In the genomic region with DNA sequence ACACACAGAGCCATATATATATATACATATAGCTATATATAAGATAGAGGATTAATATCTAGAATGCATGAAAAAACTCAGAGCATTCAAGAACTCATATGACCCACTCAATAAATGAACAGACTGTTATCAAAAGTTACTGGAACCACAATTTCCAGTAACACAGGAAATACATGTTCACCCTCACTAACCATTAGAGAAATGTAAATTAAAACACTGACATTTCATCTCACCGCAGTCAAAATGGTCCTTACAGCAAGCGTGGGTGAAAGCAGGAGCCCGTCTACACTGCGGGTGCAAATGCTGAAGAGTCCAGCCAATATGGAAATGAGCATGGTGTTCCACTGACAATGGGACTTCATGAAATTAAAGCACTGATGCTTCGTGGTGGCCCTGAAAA, we compare ENCODE assay signal across 23 mouse cellular contexts. TPM values are rescaled to one million over a fixed set of nuclear protein-coding genes. Genes with fewer than 3 reads are reported as not detected.
"Had no signal": no experiment of that assay in that cellular context is flagged by ENCODE, and none has a peak within 500 bp of the region (broad histone marks: within the 10 kb centered on the region; RNA-seq: fewer than 3 reads in every experiment).

No protein-coding gene starts in this region.

- DNase-seq: kidney, adult 2 months; kidney, postnatal 25 days; layer of hippocampus, adult 9-11 months; liver, embryonic 13.5 days; lung, embryonic 14.5 days; thymus, postnatal 25 days had no signal

- H3K4me1 ChIP-seq: liver, embryonic 13.5 days; midbrain, embryonic 13.5 days; stomach, embryonic 15.5 days had no signal

- H3K4me3 ChIP-seq: layer of hippocampus, adult 2 months; left cerebral cortex, adult 2 months; liver, embryonic 13.5 days; megakaryocyte, embryonic 14.5 days; midbrain, embryonic 10.5 days; midbrain, embryonic 13.5 days; stomach, embryonic 15.5 days had no signal

- H3K9ac ChIP-seq: liver, embryonic 13.5 days; lung, embryonic 14.5 days; midbrain, embryonic 13.5 days; stomach, embryonic 15.5 days had no signal

- H3K36me3 ChIP-seq: liver, embryonic 13.5 days; midbrain, embryonic 10.5 days; midbrain, embryonic 13.5 days; stomach, embryonic 15.5 days had no signal

- ATAC-seq: lung, postnatal 0 days; midbrain, embryonic 13.5 days had no signal

- H3K27ac ChIP-seq: kidney, postnatal 0 days; layer of hippocampus, adult 2 months; left cerebral cortex, adult 2 months; liver, embryonic 13.5 days; macrophage; midbrain, embryonic 10.5 days; midbrain, embryonic 13.5 days; stomach, embryonic 15.5 days had no signal

- H3K4me2 ChIP-seq: liver, embryonic 13.5 days; lung, embryonic 14.5 days; midbrain, embryonic 13.5 days; stomach, embryonic 15.5 days had no signal

- H3K27me3 ChIP-seq: liver, embryonic 13.5 days; megakaryocyte, embryonic 14.5 days; midbrain, embryonic 13.5 days; stomach, embryonic 15.5 days had no signal

- H3K9me3 ChIP-seq: liver, embryonic 13.5 days; megakaryocyte, embryonic 14.5 days; midbrain, embryonic 10.5 days; midbrain, embryonic 13.5 days; stomach, embryonic 15.5 days had no signal

RNA-seq across cellular contexts. Expression of a gene that starts 13.9 kb away (rescaled TPM):
- polyA plus RNA-seq: midbrain, embryonic 10.5 days; neural tube, embryonic 11.5 days had no signal

RNA-seq across cellular contexts. Expression of a gene that starts 40.4 kb away (rescaled TPM):
- polyA plus RNA-seq: kidney, adult 2 months; kidney, postnatal 0 days; large intestine, adult 2 months; limb, embryonic 11.5 days; limb, embryonic 14.5 days; liver, adult 2 months; liver, embryonic 13.5 days; liver, embryonic 16.5 days; lung, embryonic 14.5 days; lung, postnatal 0 days; macrophage; small intestine, adult 2 months; spleen, adult 2 months had no signal
